Mouse (Mus musculus) lung, postnatal 10 days (tissue): Measurements from ENCODE around the gene Tmem86a.
A peak's percentile ranks its signal among the peaks of the same experiment; 100 is the strongest.
"Not testable (repeated sequence)": the region's sequence is repeated elsewhere in the genome, so short reads cannot be mapped to it uniquely, and the experiment has no call there.

Experiments
- DNase-seq: peaks from one replicate; pipeline ENCODE4 v3.0.0; 2021

Gene Tmem86a

DNA sequence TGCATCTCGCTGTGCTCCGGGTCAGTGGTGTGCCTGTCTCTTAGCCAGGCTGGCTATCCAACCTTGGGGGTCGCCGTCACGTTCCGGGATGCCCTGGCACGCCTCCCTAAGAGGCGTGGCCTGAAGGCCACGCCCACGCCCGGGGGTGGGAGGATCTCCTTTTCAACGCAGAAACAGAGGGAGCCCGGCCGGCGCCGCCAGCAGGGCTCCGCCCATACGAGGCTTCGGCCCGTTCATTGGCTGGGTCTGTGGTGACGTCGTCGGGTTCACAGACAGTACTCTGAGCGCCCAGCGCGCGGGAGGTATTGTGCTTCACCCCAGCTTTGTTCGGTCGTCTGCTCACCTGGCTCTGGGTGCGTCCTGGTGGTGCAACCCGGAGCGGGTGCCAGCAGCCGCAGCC is at the start of gene Tmem86a:
Tmem86a (plus strand) TSS at position 236 of the 400 bp plus-strand sequence.
- DNase-seq, result peak; percentile 97

DNA sequence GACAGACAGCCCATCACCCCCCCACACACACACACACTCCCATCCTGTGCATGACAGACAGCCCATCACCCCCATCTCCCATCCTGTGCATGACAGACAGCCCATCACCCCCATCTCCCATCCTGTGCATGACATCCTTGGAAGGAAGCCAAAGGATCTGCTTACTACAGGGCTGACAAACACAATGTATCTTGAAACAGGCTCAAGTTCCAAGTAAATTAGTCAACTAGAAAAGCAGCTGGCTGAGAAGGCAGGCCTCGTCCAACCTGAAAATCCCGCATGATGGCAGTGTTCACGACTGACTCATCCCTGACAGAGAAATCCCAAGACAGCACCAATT is 49.8 kb upstream of the Tmem86a start:
- DNase-seq, result peak; percentile 79

DNA sequence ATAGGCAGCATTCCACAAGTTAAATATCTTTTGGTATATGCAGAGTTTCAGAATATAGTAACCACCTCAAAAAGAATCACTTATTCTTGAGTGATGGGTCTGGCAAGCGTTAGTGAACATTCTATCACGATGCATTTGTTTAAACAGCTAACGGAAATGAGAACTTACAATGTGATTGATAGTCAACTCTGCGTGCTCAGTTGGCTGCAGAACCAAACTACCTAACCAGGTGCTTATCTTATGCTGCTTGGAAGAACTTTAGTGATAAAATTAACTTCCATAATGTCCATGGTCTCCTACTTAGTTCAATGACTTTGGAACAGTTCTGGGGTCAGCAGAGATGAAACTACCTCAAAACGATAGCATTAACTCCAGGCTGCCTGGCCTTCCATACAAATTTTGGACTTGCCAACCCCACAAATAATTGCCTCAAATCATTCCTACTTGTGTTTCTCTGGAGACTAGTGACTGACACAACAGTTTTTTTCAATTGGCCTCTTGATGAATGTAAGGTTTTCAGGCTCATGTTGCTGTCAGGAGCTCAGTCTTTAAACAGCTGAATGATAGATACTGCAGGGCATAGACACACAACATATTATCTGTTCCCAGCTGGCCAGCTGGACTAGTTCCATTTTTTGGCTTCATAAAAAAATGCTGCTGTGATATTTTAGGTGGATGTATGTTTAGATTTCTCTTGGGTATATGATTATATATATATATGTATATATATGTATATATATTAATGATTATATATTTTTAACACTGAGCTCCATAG is 49.1 kb upstream of the Tmem86a start:
- DNase-seq, result no peak

DNA sequence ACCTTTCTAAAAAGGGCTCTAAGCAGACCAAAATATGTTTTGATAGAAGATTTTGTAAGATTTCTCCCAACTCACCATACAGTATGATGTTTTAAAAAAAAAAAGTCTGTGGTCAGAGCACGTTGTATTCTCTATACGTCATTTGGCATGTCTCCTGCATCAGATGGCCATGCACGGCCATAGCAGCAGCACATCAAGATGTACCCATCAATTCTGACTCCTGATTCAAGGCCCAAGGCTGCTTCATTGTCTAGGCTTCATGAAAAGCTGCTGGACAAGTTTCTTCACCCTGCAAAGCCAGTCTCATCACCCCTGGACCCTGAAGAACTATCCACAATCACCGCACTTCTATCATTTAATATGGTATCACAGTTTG is 48.5 kb upstream of the Tmem86a start:
- no peak for DNase-seq

DNA sequence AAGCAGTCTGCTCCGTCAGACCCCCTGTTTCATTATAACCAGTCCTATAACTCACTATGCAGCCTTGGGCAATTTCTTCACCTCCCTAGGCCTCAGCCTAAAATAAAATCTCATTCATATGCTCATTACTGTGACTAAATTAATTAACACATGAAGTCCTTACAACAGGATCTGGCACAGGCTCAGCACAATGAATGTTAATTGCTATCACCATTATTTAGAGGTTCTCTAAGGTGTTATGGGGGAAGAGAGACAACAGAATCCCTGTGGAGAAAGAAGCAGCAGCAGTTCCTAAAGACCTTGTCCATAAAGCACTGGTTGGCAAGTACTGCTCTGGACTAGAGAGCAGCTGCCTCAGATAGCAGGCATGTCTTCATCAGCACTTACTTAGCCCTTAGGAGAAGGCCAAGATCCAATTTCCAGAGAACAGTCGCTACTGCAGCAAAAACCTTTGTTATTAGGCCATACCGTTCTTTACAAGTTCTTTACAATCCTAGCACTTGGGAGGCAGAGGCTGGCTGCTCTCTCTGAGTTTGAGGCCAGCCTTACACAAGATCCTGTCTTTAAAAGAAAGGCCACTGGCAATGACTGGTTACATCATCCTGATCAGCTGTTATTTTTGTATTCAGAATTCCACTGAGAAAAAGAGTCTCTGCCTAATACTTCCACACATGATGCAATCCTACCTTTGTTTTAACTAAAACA is 46.8 kb upstream of the Tmem86a start:
- DNase-seq, result no peak

DNA sequence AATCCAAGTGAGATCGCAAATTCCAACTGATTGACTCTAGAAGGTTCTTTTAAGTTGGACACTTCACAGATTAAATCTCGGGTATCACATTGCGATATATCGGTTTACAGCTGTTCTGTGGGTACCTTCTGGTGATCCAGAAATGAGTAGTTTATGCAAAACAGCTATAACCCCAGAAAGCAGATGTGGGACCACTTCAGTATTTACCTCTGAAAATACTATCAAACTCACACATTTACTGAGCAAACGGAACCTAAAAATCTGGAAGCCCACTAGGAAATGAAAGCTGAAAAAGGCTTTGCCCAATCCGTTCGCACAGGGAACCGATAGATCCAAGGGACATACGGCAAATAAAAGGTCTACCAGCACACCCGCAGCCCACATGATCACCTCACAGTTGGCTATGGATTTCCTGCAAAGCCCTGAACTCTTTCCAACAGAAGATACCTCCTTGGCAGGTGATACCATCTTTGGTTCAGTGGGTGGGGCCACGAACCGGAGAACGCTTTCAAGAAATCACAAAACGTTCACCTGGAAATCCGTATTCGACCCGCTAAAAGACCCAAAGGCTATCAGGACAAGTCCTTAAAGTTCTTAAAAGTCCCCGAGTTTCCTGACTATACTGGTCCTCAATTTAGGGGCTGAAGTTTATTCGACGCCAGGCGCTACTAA is 43.2 kb upstream of the Tmem86a start:
- DNase-seq, result no peak

DNA sequence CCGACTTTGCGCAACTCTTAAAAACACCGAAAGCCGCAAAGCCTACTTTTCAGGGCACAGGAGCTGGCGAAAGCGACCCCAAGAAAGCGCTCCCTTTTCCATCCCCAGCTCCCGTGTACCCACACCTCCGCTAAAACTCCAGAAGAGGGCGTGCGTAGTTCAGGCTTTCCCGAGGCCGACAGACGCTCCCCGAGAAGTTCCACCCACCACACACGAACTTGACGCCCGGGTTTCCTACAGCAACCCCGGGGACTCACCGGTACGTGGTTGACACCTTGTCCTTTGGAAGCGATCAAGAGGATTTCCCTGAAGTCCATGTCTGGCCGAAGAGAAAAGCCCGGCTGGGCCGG is 42.6 kb upstream of the Tmem86a start:
- no peak for DNase-seq

DNA sequence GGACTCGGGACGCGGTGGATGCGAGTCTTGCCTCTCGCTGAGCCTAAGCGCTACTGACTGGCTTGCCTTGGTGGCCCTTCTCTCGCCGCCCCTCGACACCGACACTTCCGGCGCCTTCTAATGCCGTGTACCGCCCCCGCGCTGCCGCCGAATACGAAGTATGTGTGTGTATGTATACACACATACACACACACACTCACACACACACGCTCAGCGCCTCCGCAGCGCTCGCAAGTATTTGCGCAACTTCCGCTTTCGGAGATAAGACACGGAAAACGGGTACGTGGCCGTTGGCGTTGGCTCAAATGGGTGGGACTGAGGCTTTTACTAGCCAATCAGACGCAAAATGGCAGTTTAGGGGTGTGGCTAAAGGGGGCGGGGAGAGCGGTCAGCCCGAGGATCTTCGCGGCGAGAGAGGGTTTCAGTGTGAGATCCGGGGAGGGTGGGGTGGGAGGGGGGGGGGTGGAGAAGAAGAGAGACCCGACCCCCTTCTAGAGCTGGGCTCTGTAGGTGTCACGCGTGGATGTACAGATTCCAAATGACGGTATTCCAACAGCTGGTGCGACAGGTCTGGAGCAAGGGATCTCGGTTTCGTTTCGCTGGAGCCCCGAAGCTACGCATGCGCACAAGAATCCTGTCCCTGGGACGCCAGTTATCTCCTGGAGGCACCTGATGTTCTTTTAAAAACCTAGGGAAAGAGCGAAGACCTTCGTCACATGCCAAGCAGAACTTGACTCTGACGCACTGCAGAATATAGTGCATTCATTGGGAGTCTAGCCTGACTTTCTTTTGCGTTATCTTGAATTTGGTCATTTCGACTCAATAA is 42.0 kb upstream of the Tmem86a start, which contains the start of gene Spty2d1:
Spty2d1 (minus strand) TSS at position 244 of the 826 bp plus-strand sequence.
- DNase-seq, result peak; percentile 100

DNA sequence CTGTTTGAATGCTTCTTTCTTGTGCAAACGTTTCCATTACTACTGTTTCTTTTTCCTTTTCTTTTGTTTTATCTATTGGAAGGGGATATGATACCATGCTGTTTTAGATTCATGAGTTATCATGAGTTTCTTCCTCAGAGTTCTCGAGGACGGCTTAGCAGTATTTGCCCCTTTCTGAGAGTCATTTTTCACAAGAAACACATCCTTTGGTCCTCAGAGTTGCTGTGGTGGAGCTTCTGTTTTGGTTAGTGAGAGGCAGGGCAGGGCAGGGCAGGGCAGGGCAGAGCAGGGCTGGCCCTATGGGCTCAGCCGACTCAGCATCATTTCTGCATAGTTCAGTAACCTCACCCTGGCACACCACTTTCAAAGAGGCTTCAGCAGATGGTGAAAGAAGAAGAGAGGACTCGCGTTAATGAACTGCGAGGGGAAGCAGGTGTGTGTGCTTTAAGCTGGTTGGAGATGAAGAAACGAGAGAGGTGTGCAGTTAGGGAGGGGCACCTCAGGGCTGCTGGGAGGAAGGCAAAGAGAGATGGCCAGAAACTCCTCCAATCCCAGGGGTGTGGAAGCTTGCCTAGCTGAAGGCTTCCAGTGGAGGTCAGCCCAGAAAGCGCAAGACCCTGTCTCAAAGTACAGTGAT is 37.2 kb upstream of the Tmem86a start:
- DNase-seq, result no peak

DNA sequence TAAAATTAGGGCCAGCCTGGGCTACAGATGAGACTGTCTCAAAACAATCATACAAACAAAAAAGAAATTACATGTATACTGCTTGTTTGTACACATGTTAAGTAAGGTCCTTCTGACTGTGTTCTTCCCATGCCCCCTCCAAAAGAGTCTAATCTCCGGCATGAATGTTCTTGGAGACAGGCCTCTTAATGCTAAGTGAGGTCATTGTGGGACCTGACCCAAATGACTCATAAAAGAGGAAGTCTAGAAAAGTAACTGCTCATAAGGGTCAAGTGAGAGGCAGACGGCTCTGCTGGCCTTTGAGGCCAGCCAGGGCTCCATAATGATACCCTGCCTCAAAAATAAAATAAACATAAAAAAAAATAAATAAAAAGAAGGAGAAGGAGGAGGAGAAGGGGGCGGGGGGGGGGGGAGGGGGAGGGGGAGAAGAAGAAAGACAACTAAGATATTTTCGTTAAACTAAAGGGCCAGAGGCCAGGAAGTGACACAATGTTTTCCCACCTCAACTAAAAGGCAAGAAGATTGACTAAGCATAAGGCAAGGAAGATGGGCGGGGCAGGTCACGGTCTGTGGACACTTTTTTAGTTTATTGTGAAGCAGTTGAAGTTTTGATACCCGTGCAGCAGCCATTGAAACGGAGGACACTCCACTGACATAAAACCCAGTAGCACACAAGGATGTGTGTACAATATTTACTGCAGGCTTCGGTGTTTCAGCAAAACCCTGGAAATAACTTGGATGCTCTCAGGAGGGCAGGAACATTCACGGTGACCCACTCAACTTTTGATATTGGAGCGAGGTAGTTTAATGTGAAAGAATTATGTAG is 35.6 kb upstream of the Tmem86a start:
- DNase-seq, result peak; percentile 87

DNA sequence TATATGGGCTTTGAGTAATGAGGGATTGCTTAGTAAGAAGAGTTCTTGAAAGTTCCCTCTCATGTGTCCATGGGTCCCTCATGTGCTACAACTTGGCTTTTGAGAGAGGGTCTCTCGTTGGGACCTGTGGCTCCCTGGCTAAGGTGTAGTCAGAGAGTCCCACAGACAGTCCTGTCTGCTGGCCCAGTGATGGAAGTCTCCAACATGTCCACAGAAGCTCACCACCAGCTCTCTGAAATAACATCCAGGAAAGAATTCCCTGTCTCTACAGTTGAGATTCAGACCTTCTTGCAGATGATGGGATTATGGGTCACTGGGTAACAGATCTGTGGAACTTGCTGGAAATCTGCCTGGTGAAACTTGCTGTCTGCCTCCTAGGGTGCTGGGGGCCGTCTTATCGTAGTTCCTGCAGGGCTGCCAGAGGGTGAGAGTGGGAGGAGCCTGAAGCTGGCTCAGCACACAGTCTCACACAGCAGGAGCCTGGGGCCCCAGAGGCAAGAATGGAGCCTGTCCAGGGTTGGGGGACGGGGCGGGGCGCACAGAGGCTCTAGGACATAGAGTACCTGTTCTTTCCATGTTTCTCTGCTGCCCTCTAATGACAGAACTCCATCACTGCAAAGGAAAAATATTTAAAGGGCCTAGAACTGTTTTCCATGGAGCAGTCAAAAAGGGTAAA is 34.9 kb upstream of the Tmem86a start:
- DNase-seq, result peak; percentile 96

DNA sequence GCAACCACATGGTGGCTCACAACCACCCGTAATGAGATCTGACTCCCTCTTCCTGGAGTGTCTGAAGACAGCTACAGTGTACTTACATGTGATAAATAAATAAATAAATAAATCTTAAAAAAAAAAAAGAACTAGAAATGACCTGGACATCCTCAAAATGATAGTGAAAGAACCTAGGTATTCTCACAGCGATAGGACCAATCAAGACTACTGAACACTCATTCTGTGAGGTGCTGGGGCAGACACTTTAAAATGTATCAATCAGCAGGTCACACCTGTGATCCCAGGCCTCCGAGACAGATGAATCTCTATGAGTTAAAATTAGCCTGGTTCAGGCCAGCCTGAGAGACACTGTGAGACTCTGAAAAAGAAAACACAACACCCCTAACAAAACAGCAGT is 33.8 kb upstream of the Tmem86a start:
- no peak for DNase-seq

DNA sequence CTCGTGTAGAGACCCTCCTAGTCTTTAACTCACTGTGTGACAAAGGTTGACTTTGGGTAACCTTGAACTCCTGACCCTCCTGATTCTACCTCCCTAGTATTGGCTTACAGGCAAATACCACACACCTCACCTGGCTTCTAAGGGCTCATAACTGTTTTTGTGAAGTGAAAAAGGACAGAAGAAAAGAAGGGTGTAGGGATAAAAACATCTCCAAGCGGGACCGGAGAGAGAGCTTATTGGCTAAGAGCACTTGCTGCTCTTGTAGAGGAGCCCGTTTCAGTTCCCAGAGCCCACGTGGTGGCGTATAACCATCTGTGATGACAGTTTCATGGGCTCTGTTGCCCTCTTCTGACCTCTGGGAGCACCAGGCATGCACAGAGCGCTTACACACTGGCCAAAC is 33.3 kb upstream of the Tmem86a start:
- no peak for DNase-seq

DNA sequence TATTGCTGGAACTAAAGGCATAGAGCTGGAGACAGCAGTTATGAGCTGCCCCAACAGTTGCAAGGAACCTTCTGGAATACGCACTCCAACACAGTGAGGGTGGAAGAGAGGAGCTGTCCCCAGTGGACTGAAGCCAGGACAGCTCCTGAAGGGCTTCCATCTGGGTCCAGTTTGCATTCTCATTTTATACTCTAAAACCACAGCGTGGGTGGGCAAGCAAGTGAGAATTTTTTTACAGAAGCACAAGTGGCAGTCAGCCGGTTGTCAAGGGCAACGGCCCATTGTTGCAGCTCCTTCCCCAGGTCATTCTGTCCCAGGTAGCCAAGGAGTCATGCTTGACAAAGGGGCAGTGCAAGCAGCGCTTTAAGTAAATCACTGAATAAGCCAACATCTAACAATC is 30.8 kb upstream of the Tmem86a start:
- DNase-seq, result peak; percentile 29

DNA sequence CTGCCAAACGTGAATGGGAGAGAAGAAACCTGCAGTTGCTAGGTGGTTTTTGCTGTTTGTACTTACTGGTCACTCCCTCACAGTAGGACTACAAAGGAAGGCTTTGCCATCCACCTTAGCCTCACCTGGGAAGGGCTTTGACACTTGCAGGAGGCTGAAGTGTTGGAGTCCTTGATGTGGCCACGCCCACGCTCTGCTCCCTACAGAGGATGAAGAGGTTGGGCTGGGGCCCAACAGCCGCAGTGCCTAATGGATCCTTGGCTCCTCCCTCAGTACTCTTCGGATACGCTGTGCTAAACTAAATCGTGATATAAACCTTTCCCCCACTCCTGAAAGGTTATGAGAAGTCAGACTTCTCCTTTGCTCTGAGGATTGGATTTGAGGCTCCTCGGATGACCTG is 29.4 kb upstream of the Tmem86a start:
- peak; percentile 38 for DNase-seq

DNA sequence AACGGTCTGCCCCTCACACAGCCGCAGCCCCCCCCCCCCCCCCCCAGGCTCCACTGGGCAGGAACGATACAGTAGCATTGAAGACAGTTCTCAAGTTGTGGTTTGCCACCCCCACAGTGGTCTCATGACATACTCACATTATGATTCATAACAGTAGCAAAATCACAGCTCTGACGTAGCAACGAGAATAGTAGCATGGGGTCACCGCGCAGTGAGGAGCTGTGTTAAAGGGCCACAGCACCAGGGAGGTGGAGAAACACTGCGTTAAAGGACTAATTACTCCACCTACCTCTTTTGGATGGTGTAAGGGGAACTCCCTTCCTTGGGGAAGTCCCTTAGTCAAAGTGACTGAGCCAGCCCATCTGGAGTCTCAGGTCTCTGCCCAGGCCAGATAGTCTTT is 27.9 kb upstream of the Tmem86a start:
- no peak for DNase-seq

DNA sequence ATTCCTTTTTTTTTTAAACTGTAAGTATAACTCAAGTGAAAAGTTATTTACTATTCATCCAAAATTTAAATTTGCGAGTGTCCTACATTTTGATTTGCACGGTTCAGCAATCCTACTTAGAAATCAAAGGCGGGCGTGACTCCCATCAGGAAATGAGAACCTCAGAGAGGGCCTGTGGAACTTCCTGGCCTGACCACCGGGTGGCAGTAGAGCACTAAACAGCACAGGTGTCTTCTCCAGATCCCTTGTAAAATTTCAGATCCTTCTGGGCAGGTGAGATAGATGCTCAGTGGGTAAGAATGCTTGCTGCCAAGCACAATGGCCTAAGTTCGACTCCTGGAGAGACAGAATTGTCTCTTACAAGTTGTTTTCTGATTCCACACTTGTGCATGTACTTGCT is 26.9 kb upstream of the Tmem86a start:
- DNase-seq, result peak; percentile 91

DNA sequence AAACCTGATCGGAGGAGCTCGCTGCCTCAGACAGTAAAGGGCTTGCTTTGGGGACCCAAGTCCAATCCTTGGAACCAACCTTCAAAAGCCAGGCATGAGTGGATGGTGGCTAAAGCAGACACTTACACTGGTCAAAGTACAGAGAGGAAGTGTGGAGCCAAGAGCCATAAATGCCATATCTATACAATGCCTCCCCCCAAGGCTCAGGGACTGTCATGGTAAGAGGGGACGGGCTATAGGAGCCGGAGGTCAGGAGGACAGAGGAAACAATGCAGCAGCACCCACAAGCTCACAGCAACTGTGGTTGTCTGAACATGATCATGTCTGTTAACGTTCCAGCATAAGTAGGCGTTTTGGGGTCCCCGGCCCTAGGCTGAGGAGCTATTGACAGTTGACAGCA is 25.9 kb upstream of the Tmem86a start:
- DNase-seq, result no peak

DNA sequence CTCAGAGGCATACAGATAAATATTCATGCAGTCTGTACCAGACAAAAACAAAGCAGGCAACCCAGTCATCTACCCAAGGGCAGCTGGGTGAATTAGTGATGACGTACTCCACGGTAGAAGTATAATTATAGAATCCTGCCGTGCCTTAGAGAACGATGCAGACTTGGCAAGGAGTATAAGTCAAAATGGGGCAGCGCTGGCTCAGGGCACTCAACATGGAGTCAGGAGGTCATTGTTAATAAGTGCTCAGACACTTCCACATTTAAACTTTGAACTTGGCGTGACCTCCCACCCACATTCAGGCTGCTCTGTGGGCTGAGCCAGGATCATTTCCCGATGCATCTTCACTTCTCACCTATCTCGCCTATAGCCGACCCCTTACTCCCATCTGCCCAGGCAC is 25.0 kb upstream of the Tmem86a start:
- DNase-seq, result no peak

DNA sequence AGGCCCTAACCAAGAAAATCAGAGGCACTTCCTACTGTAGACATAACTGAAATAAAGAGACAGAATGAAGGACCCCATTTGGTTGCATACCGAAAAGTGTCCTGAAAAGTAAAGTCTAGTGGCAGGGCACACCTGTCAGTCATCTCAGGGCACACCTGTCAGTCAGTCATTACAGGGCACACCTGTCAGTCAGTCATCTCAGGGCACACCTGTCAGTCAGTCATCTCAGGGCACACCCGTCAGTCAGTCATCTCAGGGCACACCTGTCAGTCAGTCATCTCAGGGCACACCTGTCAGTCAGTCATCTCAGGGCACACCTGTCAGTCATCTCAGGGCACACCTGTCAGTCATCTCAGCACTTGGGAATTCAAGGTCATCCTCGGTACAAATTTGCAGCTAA is 23.5 kb upstream of the Tmem86a start:
- DNase-seq, result not testable (repeated sequence)

DNA sequence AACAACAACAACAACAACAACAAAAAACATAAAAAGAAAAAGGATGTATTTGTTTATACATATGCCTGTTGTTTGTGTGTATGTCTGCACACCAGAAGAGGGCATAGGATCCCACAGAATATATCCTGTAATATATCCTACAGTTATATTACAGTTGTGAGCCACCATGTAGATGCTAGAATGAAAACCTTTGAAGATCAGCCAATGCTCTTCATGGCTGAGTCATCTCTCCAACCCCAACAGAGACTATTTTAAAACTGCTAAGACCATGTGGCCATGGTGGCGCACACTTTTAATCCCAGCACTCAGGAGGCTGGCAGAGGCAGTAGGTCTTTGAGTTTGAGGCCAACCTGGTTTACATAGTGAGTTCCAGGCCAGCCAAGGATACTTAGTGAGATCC is 22.9 kb upstream of the Tmem86a start:
- DNase-seq, result no peak
